Mouse (Mus musculus) right cerebral cortex, postnatal 10 days (tissue): ENCODE results near the gene Fermt3.

ENCODE experiments used
- DNase-seq, 2 experiments: peaks; one replicate each; pipeline ENCODE4 v3.0.0; 2021; ENCODE audit warnings: low spot score in 2 of 2

Fermt3 gene

DNA sequence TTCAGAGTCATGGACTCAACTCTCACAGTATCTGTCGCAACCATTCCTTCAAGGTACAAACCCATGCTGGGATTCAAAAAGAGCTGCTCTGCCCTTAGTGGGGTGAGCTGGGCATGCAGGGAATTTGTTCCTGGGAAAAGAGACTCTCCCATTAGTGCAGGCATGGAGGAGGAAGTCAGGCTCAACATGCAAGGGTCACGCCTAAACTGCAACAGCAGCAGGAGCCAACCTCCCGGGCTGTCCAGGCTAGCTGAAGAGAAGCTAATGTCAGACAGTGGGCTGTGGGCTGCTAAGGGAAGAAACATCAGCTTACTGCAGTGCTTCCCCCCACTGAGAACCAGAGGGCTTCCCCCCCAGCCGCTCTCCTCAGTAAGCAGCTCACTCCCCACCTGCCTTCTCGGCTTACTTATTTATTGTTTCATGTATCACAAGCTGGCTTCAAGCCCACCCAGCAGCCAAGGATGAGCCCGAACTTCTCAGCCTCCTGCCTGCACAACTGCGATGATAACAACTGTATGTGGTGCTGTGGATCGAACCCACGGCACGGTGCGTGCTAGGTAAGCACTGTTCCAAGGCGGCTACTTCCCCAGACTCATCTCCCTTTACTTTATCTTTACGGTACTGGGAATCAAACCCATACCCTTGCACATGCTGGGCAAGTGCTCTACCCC, 46.9 kb downstream of the Fermt3 start:
- no peak for DNase-seq

DNA sequence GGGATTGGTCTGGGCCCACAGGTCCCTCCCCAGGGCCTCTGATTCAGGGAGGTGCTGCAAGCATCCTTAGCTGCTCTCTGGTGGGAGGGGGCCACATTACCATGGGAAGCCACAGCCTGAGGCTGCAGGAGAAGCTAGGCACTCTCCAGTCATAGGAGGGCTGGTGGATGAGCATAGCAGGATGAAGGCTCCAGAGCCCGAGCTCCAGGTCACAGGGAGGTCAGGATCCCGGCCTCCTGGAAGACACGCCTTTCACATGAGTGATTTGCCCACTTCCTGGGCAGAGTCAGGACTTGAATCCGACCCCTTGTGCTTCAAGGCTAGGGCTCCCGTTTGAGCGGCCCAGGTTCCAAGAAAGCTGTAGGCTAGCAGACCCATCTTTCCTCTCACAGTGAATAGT, 47.6 kb downstream of the Fermt3 start:
- no peak for DNase-seq

DNA sequence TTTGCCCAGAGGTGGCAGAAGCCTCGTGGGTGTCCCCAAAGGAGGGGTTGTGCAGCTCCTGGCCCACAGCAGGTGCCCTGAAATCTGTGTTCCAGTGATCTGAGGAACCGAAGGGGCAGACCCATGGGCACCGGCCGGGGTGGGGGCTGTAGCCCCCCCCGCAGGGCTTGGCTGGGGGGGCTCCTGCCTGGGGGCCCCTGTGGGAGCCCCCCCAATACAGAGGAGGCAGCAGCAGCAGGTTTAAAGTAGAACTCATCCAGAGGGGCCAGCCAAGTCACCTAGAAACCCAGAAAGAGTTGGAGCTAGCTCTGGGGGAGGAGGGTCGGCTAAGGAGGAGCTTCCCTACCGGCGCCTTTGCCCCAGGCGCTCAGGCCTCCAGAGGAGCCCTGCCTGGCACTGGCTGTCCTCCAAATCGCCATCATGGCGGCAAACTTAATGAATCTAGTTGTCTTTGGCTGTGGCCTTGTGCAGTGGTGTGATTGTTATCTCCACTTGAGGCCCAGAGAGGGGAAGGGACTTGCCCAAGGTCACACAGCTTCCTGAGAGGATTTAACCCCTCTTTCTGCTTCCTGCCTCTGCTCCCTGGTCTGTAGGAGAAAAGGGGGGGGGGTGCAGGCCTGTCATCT, 48.7 kb downstream of the Fermt3 start:
- no peak for DNase-seq

DNA sequence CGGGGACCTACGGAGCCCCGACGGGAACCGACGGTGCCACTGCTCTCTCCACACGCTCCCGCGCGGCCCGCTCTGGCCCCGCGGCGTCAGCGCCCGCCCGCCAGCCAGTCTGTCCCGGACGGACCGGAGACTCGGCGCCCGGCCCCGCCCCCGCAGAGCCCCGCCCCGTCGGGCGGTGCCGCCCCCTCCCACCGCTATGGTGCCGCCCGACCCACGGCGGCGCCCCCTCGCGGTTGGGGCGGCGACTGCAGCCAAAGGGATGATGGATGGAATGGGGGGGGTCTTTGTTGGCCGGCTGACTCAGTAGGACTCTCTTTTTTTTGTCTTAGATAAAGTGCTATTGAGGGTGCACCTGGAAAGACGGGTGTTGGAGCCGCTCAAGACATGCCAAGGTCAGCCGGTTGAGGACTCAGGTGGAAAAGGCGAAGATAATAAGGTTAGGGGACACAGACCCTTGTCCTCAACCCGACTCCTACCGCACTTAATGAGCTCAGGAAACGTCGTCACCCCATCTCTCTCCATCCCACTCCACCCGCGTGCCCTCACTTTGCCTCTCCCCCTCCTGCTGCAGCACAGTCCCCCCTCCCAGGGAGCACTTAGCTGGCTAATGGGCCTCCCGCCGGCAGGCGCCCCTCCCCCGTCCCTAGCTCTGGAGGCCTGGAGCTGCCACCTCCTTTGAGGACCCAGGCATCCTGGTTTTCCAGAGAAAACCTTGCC, 49.4 kb downstream of the Fermt3 start:
- peak; percentile 51 to 64 for DNase-seq

DNA sequence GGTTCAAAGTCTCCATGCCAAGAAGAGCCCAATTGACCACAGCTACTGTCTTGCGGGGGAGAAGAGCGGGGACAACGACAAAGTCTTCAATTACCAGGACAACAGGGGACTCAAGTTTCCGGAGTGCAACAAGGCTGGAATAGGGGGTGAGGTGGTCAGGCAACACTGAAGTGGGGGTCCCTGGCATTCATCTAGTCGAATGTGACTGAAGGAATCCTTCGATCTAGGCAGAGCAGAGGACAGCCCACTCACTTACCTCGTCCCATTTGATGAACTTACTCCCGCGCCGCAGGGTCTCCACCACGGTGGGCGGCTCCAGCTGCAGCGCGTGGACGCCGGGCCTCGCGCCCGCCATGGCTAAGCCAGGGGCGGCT, 50.0 kb downstream of the Fermt3 start:
- DNase-seq, result no peak

DNA sequence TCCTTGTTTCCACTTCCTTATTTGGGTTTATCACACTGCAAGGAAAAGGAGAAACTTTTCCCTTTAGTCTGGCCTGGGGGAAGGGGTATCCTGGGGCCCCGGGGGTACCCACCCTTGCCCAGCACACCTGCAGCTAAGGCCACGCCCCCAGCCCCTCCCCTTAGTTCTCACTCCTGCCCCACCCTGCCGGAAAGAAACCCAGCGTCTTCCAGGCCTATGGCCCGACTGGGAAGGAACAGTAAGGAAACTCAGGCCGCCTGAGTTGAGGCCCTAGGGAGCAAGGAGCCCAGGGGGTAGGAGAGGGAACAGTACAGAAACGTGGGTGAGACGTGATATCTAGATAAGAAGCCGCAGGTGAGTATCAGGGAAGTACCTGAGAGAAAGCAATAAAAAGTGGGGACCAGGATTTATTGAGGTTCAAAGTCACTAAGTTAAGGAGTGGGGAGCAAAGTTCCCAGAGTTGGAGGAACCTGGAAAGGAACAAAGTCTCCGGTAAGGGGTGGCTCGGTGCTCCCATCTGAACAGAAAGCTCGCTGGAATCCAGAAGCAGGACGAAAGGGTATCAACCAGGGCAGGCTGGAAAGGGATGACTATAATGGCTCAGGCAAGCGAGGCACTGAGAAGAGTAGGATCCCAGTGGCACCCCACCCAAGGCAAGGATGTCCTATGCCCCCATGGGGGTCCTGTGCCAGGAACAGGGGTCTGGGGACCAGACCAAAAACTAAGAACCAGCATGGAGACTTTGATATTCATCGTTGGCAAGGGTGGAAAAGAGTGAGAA, 50.6 kb downstream of the Fermt3 start:
- no peak for DNase-seq

DNA sequence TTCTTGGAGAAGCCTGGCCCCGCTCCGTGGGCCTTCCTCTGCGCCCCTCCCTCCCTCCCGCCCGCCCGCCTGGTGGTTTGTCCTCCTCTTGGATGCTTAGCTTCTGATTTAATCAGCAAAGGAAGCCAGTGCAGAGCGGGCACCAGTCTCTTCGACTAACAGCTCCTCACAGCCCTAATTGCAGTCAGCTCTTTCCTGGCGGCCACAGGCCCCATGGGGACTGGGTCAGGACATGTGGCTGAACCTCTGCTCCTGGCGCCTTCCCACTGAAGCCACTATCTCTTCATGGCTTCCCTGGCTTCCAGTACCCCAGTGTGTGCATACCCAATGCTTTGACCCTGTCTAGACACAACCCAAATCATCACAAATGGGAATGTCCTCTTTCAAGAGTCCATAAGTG, 62.8 kb downstream of the Fermt3 start:
- DNase-seq, result no peak

DNA sequence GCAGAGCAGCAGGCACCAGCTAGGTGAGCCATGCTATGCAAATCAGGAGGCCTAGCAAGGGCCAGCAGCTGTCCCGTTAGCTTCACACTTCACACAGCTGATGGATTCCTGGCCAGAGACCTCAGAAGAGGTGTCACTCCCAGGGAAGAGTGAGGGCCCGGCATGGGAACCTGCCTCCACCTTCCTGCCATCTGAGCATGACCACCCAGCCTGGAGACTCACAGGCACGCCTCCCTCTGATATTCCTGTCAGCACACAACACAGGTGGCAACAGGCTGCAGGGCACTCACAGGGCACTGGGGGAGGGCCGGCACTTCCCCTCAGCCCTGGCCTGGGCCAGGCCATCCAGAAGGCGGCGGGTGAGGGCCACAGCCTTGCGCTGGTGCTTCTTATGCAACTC, 63.8 kb downstream of the Fermt3 start:
- no peak for DNase-seq

DNA sequence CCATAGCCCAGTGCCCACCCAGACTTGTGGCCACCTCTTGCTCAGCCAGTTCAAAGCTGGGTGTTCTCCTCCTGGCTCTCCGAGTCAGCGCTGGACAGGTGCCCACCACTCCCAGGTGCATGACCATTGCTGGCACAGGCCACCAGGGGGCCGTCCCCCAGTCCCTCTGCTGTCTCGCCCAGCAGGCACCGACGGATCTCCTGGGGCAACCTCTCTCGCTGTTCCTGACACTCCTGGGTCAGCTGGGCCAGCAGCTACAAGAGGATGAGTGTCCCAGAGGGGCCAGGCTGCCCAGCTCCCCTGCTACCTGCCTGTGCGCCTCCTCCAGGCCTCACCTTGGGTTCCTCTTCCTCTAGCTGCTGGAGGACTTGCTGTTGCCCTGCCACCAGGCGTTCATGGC, 65.2 kb downstream of the Fermt3 start:
- peak in 1 of 2 experiments; percentile 51 for DNase-seq

DNA sequence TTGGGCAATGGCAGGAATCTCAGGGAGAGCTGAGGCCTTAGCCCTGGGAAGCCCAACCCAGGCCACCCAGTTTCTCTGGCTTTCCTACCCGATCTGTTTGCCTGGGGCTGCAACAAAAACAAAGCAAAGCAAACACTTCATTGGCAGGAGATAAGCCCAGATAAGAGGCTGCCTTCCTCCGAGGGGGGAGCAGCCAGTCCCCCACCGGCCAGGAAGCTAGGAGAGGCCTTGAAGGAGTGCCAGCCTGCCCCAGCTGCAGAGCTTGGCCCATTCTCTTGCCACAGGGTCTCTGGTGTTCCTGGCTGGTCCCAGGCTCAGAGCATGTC, 66.6 kb downstream of the Fermt3 start:
- no peak for DNase-seq

DNA sequence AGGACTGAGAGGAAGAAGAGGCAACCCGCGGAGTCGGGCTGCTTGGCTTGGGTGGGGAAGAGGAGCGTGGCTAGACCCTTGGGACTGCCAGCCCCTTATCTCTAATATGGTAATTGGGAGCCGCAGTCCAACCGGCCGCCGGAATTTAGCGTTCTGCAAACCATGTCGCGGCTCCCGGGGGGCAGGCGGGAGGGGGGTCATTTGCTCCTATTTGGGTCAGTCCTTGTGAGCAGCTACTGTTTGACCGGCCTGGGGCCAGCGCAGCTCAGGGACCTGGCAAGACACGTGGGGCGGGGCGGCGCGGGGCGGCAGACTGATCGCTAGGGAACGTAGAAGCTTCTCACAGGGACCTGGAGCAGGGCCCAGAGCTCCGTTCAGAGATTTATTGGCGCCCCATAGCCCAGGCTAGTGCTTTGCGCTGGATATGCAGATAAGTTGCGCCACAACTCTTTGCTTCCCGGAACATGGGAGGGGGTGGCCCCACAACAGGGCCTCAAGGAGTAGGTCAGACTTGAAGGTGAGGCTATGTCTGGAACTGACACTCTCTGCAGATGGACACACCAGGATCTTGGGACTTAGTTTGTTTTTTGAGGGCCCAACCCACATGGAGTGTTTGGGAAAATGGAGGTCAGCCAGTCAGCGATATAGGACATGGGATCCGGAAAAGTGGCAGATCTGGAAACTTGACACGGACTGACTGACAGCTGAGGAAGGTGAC, 67.1 kb downstream of the Fermt3 start:
- peak; percentile 85 to 89 for DNase-seq

DNA sequence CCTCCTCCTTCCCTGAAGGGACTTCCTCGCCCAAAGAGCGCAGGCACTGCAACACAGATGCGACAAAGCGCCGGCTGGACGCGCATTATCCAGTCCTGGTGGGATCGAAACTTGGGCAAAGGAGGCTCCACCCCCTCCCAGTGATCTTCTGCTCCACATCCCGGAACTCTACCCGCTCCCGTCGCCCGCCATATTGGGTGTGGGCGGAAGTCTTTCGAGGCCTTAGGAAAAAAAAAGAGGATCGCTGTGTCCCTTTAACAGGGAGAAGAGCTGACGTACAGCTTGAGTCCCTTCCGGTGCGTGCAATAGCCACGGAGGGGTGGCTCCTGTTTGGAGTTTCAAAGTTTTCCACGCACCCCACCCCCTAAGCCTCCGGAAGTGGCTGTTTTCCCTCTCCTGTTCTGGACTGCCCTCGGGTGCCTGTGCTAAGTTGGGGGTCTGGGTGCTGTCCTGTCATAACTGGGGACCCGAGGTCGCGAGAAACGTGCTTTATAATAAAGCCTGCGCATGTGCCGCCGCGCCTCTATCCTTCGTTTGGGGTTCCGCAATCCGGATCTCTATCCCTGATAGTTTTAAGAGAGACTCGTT, 67.8 kb downstream of the Fermt3 start:
- peak; percentile 96 to 97 for DNase-seq

DNA sequence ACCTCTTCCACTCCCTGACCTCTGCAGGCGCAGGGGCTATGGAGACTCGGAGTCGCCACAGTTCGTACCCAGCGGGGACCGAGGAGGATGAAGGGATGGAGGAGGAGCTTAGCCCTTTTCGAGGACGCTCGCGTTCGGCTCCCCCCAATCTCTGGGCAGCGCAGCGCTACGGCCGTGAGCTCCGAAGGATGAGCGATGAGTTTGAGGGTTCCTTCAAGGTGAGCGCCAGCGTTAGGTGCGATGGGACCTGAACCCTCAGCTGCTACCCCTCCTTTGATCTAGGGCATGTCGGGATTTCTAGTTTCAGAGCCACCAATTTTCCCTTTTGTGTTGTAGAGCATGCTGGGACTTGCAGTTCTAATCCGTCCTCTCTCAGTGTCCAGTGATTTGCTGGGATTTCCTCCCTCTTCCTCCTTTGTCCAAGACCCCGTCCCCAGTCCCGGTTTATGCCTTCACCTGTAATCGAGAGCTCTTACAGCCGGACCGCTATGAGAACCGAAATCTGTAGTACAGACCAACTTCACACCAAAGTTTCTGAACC, 68.6 kb downstream of the Fermt3 start:
- DNase-seq, result peak; percentile 66 to 68

DNA sequence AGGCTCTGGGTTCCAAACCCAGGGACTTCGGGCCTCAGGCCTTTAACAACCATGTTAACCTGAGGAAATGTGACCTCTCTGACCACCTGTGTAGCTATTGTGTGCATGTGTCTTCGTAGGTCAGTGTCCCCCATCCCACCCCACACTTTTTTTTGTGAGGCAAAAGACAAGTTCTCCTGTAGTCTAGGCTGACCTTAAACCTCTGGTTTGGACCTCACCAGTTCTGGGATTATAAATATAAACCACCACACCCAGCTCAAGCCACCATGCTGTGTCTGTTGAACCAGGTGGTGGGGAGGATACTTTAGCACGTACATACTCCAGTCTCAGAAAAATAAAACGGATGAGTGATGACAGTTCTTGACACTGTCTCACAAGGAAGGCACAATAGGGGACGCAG, 69.3 kb downstream of the Fermt3 start:
- no peak for DNase-seq

DNA sequence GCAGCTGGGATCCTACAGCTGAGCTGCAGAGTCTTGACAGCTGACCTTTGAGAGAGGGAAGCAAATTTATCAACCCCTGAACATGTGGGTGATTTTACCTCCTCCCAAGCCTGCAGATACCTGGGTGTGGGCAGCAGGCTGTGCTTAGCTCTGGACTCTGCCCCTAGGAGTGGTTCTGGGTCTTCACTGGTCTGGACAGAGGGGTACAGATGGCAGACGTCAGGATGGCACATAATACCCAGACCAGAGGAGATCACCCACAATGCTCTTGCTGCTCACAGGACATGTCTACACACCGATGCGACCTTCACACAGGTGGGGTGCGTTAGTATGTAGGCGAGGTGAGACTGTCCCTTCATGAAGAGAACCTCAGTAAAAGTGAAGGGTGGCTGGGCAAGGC, 69.7 kb downstream of the Fermt3 start:
- no peak for DNase-seq
